ENCODE assay signal across 23 mouse cellular contexts in genomic region chrX:136625959-136626358, GRCm38 (mm10).
"Had no signal": no experiment of that assay in that cellular context is flagged by ENCODE, and none has a peak within 500 bp of the region (broad histone marks: within the 10 kb centered on the region; RNA-seq: fewer than 3 reads in every experiment).

No protein-coding gene starts in this region.

- H3K9ac ChIP-seq: kidney, embryonic 15.5 days; limb, embryonic 12.5 days; limb, embryonic 15.5 days; lung, embryonic 15.5 days; midbrain, embryonic 12.5 days; midbrain, embryonic 15.5 days; neural tube, embryonic 12.5 days; neural tube, embryonic 15.5 days had no signal

- DNase-seq: kidney, adult 8-10 months; kidney, postnatal 10 days; kidney, postnatal 36 days; layer of hippocampus, postnatal 36 days; left cerebral cortex, postnatal 4 days; lung, adult 18-20 months; lung, postnatal 10 days; lung, postnatal 36 days; right cerebral cortex, adult 18-20 months; right cerebral cortex, postnatal 14 days; right cerebral cortex, postnatal 4 days; thymus, adult 18-20 months; thymus, postnatal 36 days had no signal

- H3K4me3 ChIP-seq: kidney, embryonic 15.5 days; limb, embryonic 12.5 days; limb, embryonic 15.5 days; lung, embryonic 15.5 days; midbrain, embryonic 12.5 days; midbrain, embryonic 15.5 days; neural tube, embryonic 12.5 days; neural tube, embryonic 15.5 days had no signal

- H3K4me1 ChIP-seq: kidney, embryonic 15.5 days; limb, embryonic 12.5 days; limb, embryonic 15.5 days; lung, embryonic 15.5 days; midbrain, embryonic 12.5 days; midbrain, embryonic 15.5 days; neural tube, embryonic 12.5 days; neural tube, embryonic 15.5 days had no signal

- H3K4me2 ChIP-seq: kidney, embryonic 15.5 days; limb, embryonic 12.5 days; limb, embryonic 15.5 days; lung, embryonic 15.5 days; midbrain, embryonic 12.5 days; midbrain, embryonic 15.5 days; neural tube, embryonic 12.5 days; neural tube, embryonic 15.5 days had no signal

- H3K9me3 ChIP-seq: kidney, embryonic 15.5 days; limb, embryonic 12.5 days; limb, embryonic 15.5 days; lung, embryonic 15.5 days; midbrain, embryonic 12.5 days; midbrain, embryonic 15.5 days; neural tube, embryonic 12.5 days; neural tube, embryonic 15.5 days had no signal

- ATAC-seq: intestine, postnatal 0 days had no signal

- H3K36me3 ChIP-seq: kidney, embryonic 15.5 days; limb, embryonic 12.5 days; limb, embryonic 15.5 days; lung, embryonic 15.5 days; midbrain, embryonic 12.5 days; midbrain, embryonic 15.5 days; neural tube, embryonic 12.5 days; neural tube, embryonic 15.5 days had no signal

- H3K27me3 ChIP-seq: limb, embryonic 12.5 days; limb, embryonic 15.5 days; lung, embryonic 15.5 days; midbrain, embryonic 12.5 days; midbrain, embryonic 15.5 days; neural tube, embryonic 12.5 days; neural tube, embryonic 15.5 days had no signal

- H3K27ac ChIP-seq: kidney, embryonic 15.5 days; limb, embryonic 12.5 days; limb, embryonic 15.5 days; lung, embryonic 15.5 days; midbrain, embryonic 12.5 days; neural tube, embryonic 12.5 days; neural tube, embryonic 15.5 days; stomach, postnatal 0 days had no signal
